Mouse (Mus musculus) liver, embryonic 13.5 days (tissue): ENCODE measurements around the gene Sdr9c7. TPM values are rescaled to one million over a fixed set of nuclear protein-coding genes. Genes with fewer than 3 reads are reported as not detected.

Experiments used
- ATAC-seq: fragments of 200-750 bp; cut with Nextera tagmentation; 2 replicates; pipeline ENCODE4 v1.8.0; 2017; ENCODE audit warnings: low read depth, mild to moderate bottlenecking, moderate number of reproducible peaks, moderate library complexity
- DNase-seq: peaks from one replicate; pipeline ENCODE4 v3.0.0; 2022
- H3K27ac ChIP-seq: fragments of 300-500 bp; sonication (generic); 2 replicates; pipeline ENCODE4 v1.5.1; 2015; ENCODE audit warnings: moderate library complexity, mild to moderate bottlenecking, inconsistent platforms
- H3K27me3 ChIP-seq: fragments of 300-500 bp; sonication (generic); 2 replicates; pipeline ENCODE4 v1.6.1; 2015; ENCODE audit warnings: mild to moderate bottlenecking, inconsistent platforms
- H3K36me3 ChIP-seq: fragments of 300-500 bp; sonication (generic); 2 replicates; pipeline ENCODE4 v1.6.1; 2015; ENCODE audit warnings: mild to moderate bottlenecking, inconsistent platforms
- H3K4me1 ChIP-seq: fragments of 300-500 bp; sonication (generic); replicated peaks from 2 replicates; pipeline ENCODE4 v1.6.1; 2015; ENCODE audit warnings: inconsistent platforms
- H3K4me2 ChIP-seq: fragments of 300-500 bp; sonication (generic); 2 replicates; pipeline ENCODE4 v1.6.1; 2015; ENCODE audit warnings: inconsistent platforms, mild to moderate bottlenecking, moderate library complexity
- H3K4me3 ChIP-seq: fragments of 300-500 bp; sonication (generic); replicated peaks from 2 replicates; pipeline ENCODE4 v1.5.1; 2015; ENCODE audit warnings: mild to moderate bottlenecking, inconsistent platforms
- H3K9ac ChIP-seq: fragments of 300-500 bp; sonication (generic); 2 replicates; pipeline ENCODE4 v1.6.1; 2015; ENCODE audit warnings: mild to moderate bottlenecking, inconsistent platforms
- H3K9me3 ChIP-seq: fragments of 300-500 bp; sonication (generic); replicated peaks from 2 replicates; pipeline ENCODE4 v1.6.1; 2016; ENCODE audit warnings: inconsistent platforms
- WGBS: fragments of 180-500 bp; shearing (Covaris S2); methylation state at CpG from one replicate; pipeline ENCODE4 v1.1.7; 2015; ENCODE audit not compliant: insufficient replicate concordance; 5-methylcytosine and 5-hydroxymethylcytosine counted together
- polyA plus RNA-seq: library from polyadenylated mRNA; unstranded; fragments of >200 nt; fragmentation: Nextera tagmentation; extraction: Ambion mirVana; gene quantifications from 2 replicates; pipeline ENCODE4 v1.2.1, GENCODE M21; 2015

The Sdr9c7 gene
- not detected in 2 replicates for polyA plus RNA-seq

DNA sequence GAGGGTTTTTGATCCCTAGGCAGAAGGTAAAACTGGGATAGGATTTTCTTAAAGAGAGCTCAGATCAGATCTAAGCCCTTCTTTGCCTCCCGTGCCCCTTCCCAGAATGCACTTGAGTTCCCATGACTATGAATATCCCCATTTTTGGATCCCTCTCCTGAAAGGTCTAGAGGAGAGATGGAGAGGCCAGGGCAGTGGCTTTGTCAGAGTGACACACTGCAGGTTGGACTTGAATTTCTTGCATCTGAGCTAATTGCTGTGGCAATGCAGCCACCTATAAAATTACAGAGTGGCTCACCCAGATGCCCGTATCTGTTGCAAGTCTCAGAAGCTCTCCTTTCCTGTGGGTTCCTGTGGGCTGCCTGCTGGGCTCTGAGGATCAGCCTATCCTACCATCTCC, at the start of gene Sdr9c7:
Gene Sdr9c7 (plus strand): TSS at position 301 of the 400 bp plus-strand sequence.
- ATAC-seq (no peak), DNase-seq (no peak)
- no peaks in the 10 kb centered on the region for H3K36me3 ChIP-seq
- H3K4me3 ChIP-seq: no peak within 1 kb of the TSS
- H3K9me3 ChIP-seq: no peaks in the 10 kb centered on the region
- H3K9ac ChIP-seq: no peak within 1 kb of the TSS
- no peak within 1 kb of the TSS for H3K27ac ChIP-seq
- 66% methylated on average over 2 of the region's 2 CpGs for WGBS
- peaks cover 14% of the 10 kb centered on the region; the same call in 1 of the 2 replicates for H3K4me1 ChIP-seq
- H3K4me2 ChIP-seq: no peak within 1 kb of the TSS
- no peaks in the 10 kb centered on the region for H3K27me3 ChIP-seq

DNA sequence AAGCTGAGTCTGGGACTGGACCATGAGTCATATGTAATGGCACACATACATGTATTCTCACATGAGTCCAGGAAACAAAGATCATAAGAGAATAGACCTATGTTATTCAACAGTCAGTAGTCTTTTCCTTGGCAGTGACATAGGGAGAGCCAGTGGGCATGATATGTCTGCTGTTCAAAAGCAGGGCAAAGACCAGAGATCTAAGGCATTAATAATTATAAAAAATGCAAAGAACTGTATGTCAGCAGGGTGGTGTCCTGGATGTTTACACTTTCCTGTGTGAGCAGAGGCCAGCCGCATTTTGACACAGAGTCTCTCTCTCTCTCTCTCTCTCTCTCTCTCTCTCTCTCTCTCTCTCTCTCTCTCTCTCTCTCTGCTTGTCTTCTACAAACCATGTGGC, 48.7 kb upstream of the Sdr9c7 start, which contains the start of gene Rdh19:
Gene Rdh19 (plus strand): TSS at position 301 of the 400 bp plus-strand sequence.
- H3K27me3 ChIP-seq: no peaks in the 10 kb centered on the region
- H3K4me3 ChIP-seq: no peak within 1 kb of the TSS
- ATAC-seq (no peak), DNase-seq (no peak)
- H3K9me3 ChIP-seq: no peaks in the 10 kb centered on the region
- H3K9ac ChIP-seq: no peak within 1 kb of the TSS
- H3K27ac ChIP-seq: no peak within 1 kb of the TSS
- H3K36me3 ChIP-seq: no peaks in the 10 kb centered on the region
- no peak within 1 kb of the TSS for H3K4me2 ChIP-seq
- H3K4me1 ChIP-seq: no peaks in the 10 kb centered on the region
- WGBS: 59% methylated on average over 1 of the region's 1 CpGs

GRCm38 (mm10) chr10:127856376-127856775, 41.9 kb upstream of the Sdr9c7 start:
- no peaks in the 10 kb centered on the region; the same call in 1 of the 2 replicates for H3K27me3 ChIP-seq
- DNase-seq (no peak), ATAC-seq (no peak)
- H3K36me3 ChIP-seq: no peaks in the 10 kb centered on the region
- no peak overlapping the region for H3K9ac ChIP-seq
- no peak overlapping the region for H3K4me3 ChIP-seq
- no peak overlapping the region for H3K4me2 ChIP-seq
- H3K4me1 ChIP-seq: no peaks in the 10 kb centered on the region
- no peaks in the 10 kb centered on the region for H3K9me3 ChIP-seq
- H3K27ac ChIP-seq: no peak overlapping the region

- ATAC-seq (no peak), DNase-seq (no peak)
- H3K36me3 ChIP-seq: no peaks in the 10 kb centered on the region
- H3K27me3 ChIP-seq: no peaks in the 10 kb centered on the region; the same call in 1 of the 2 replicates
- no peak overlapping the region for H3K4me2 ChIP-seq
- H3K4me1 ChIP-seq: 0 out of 2 replicates have a peak, but pooled peaks cover 2% of the 10 kb centered on the region
- no peak overlapping the region for H3K9ac ChIP-seq
- H3K4me3 ChIP-seq: no peak overlapping the region
- H3K9me3 ChIP-seq: no peaks in the 10 kb centered on the region
- no peak overlapping the region for H3K27ac ChIP-seq
Observed at GRCm38 (mm10) chr10:127864931-127865330, 33.4 kb upstream of the Sdr9c7 start.

- Histone ChIP-seq H3K4me1 (0 out of 2 replicates have a peak, but pooled peaks cover 2% of the 10 kb centered on the region), H3K4me3 (no peak within 1 kb of the TSS), H3K36me3 (no peaks in the 10 kb centered on the region), H3K27me3 (no peaks in the 10 kb centered on the region; the same call in 1 of the 2 replicates), H3K9me3 (no peaks in the 10 kb centered on the region), H3K4me2 (no peak within 1 kb of the TSS), H3K27ac (no peak within 1 kb of the TSS), H3K9ac (no peak within 1 kb of the TSS)
- 45% methylated on average over 3 of the region's 3 CpGs for WGBS
- ATAC-seq (no peak), DNase-seq (no peak)
Observed at GRCm38 (mm10) chr10:127866232-127866631, 32.1 kb upstream of the Sdr9c7 start, which contains the start of gene Rdh16f2. Rdh16f2 (plus strand) TSS chr10:127866474.

- WGBS: 49% methylated on average over 4 of the region's 4 CpGs
- no peak for ATAC-seq
- Histone ChIP-seq H3K9me3 (no peaks in the 10 kb centered on the region), H3K9ac (no peak overlapping the region), H3K4me3 (no peak overlapping the region), H3K4me1 (no peaks in the 10 kb centered on the region), H3K4me2 (no peak overlapping the region), H3K27ac (no peak overlapping the region), H3K27me3 (no peaks in the 10 kb centered on the region), H3K36me3 (no peaks in the 10 kb centered on the region)
- no peak for DNase-seq
Observed at GRCm38 (mm10) chr10:127872484-127872883, 25.8 kb upstream of the Sdr9c7 start.

GRCm38 (mm10) chr10:127877681-127878080, 20.6 kb upstream of the Sdr9c7 start:
- no peak overlapping the region for H3K4me3 ChIP-seq
- no peak overlapping the region for H3K27ac ChIP-seq
- peaks cover 19% of the 10 kb centered on the region for H3K4me1 ChIP-seq
- H3K9ac ChIP-seq: no peak overlapping the region
- no peaks in the 10 kb centered on the region for H3K9me3 ChIP-seq
- ATAC-seq: peak; percentile 60
- H3K27me3 ChIP-seq: no peaks in the 10 kb centered on the region
- WGBS: 36% methylated on average over 2 of the region's 2 CpGs
- no peak overlapping the region for H3K4me2 ChIP-seq
- DNase-seq: peak; percentile 5
- H3K36me3 ChIP-seq: no peaks in the 10 kb centered on the region

DNA sequence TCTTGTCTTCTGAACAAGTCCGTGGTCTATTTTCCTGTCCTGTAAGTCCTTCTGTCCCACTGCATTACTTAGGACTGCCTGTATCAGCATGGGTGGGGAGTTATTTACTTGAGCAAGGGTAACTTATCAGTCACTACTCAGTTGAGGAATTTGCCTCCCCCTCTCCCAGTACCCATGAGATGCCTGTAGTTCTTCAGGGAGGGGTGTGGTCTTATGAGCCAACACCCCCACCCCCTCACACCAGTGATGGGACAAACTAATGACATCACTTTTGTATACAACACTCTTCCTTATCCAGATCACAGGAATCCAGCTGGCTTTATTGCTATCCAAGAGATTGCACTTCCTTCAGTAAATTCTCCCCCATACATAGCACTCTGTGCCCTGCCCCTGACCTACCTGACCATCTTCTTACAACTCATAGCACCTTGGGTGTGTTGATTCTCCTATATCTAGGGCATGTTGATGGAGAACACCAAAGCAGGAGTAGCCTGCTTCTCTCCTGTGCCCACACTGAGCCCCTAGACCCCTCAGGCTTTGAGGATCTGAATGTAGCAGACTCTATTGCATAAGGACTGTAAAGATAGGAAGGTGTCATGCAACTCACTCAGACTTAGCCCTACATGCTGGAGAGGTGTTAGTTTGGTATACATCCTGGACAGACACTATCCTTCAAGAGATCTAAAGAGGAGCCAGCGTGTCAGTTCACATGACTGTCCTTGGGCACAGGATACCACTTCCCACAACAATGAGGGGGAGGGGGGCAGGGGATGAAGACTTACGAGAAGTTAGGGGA, 19.9 kb upstream of the Sdr9c7 start:
- H3K9ac ChIP-seq: no peak overlapping the region
- H3K4me3 ChIP-seq: no peak overlapping the region
- H3K27ac ChIP-seq: peak overlapping the region; percentile 53
- WGBS: 36% methylated on average over 3 of the region's 3 CpGs
- no peaks in the 10 kb centered on the region for H3K9me3 ChIP-seq
- peaks cover 19% of the 10 kb centered on the region for H3K4me1 ChIP-seq
- H3K27me3 ChIP-seq: no peaks in the 10 kb centered on the region
- no peak overlapping the region for H3K4me2 ChIP-seq
- ATAC-seq (peak; percentile 47), DNase-seq (no peak)
- no peaks in the 10 kb centered on the region for H3K36me3 ChIP-seq

DNA sequence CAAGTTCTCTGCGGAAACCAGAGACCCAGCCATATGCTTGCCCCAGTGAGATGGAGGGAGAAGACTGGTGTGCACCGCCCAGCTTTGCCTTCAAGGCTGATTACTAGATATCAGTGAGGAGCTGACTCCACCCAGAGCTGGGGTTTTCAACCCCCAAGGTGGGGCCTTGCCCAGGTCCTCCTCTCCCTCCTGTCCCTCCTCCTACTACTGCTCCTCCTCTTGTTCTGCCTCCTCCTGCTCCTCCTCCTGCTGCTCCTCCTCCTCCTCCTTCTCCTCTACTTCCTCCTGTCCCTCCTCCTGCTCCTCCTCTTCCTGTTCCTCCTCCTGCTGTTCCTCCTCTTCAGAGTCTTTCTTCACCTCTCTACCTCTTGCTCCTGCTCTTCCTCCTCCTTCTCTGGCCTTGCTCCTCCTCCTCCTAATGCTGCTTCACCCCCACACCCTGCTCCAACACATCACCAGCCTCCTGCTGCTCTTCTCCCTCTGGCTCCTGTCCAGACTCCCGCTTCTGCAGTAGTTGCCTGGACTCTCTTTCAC, 19.1 kb upstream of the Sdr9c7 start:
- H3K9ac ChIP-seq: no peak overlapping the region
- peaks cover 19% of the 10 kb centered on the region for H3K4me1 ChIP-seq
- H3K27ac ChIP-seq: peak overlapping the region; percentile 1; the same call in 1 of the 2 replicates
- DNase-seq (no peak), ATAC-seq (peak; percentile 77)
- H3K27me3 ChIP-seq: no peaks in the 10 kb centered on the region
- no peak overlapping the region for H3K4me3 ChIP-seq
- 48% methylated on average over 3 of the region's 3 CpGs for WGBS
- no peak overlapping the region for H3K4me2 ChIP-seq
- no peaks in the 10 kb centered on the region for H3K36me3 ChIP-seq
- H3K9me3 ChIP-seq: no peaks in the 10 kb centered on the region

DNA sequence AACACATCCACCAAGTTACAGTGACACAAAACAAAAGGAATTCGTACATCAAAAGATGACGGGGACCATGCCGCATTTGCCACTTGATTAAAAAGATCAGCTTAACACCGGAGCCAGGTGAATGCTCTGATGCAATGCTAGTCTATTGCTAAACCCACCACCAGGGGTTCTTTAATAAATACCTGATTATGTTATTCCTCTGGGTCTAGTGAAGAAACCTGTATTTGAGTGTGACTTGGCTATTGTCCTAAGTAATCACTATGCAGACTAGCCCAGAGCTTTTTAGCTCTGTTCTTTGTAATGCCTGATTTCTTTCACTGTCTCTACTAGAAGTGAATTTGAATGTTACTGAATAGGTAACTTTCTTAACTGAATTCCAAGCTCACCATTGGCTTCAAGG, 17.3 kb upstream of the Sdr9c7 start:
- no peak overlapping the region for H3K9ac ChIP-seq
- H3K4me3 ChIP-seq: no peak overlapping the region
- peaks cover 19% of the 10 kb centered on the region for H3K4me1 ChIP-seq
- no peaks in the 10 kb centered on the region for H3K27me3 ChIP-seq
- ATAC-seq (no peak), DNase-seq (no peak)
- H3K27ac ChIP-seq: no peak overlapping the region
- H3K4me2 ChIP-seq: no peak overlapping the region
- 78% methylated on average over 4 of the region's 4 CpGs for whole genome bisulfite sequencing
- H3K36me3 ChIP-seq: no peaks in the 10 kb centered on the region
- no peaks in the 10 kb centered on the region for H3K9me3 ChIP-seq

DNA sequence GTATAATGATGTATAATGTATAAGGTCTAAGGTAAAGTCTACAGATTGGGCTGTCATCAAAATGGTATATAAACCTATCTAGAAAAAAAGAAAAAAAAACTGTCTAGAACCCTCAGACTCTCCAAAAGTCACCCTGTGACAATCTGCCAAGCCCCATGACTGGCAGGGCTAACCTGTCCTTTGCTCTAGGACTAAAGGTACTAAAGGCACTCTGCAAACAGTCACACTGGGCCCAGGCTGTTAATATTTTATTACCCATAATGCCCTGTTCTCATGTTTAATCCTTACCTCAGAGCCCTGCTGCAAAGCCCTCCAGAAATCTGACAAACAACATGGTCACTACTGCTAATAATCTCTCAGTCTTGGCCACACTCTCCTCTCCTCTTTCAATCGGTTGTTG, 11.8 kb upstream of the Sdr9c7 start:
- Histone ChIP-seq H3K4me1 (no peaks in the 10 kb centered on the region), H3K27ac (no peak overlapping the region), H3K9ac (no peak overlapping the region), H3K4me2 (no peak overlapping the region), H3K4me3 (no peak overlapping the region), H3K9me3 (no peaks in the 10 kb centered on the region), H3K36me3 (no peaks in the 10 kb centered on the region), H3K27me3 (no peaks in the 10 kb centered on the region)
- DNase-seq (no peak), ATAC-seq (no peak)
- 64% methylated on average over 1 of the region's 1 CpGs for WGBS

GRCm38 (mm10) chr10:127886971-127887370, 11.3 kb upstream of the Sdr9c7 start:
- no peak overlapping the region for H3K9ac ChIP-seq
- no peak for DNase-seq

More at GRCm38 (mm10) chr10:127886971-127887370, 11.3 kb upstream of the Sdr9c7 start:
- no peak overlapping the region for H3K27ac ChIP-seq
- ATAC-seq: no peak
- no peak overlapping the region for H3K4me2 ChIP-seq
- H3K27me3 ChIP-seq: no peaks in the 10 kb centered on the region
- no peak overlapping the region for H3K4me3 ChIP-seq
- 63% methylated on average over 4 of the region's 4 CpGs for WGBS
- no peaks in the 10 kb centered on the region for H3K9me3 ChIP-seq
- no peaks in the 10 kb centered on the region for H3K4me1 ChIP-seq
- no peaks in the 10 kb centered on the region for H3K36me3 ChIP-seq
